Mouse (Mus musculus): ENCODE measurements at regions not wholly inside any gene's neighbourhood (a gene's known extent, or its start where the extent isn't known, plus 50 kb on each side); places are given as distances from the start of the nearest gene placed in this dataset.
"Not testable (repeated sequence)": the region's sequence is repeated elsewhere in the genome, so short reads cannot be mapped to it uniquely, and the experiment has no call there.

DNA sequence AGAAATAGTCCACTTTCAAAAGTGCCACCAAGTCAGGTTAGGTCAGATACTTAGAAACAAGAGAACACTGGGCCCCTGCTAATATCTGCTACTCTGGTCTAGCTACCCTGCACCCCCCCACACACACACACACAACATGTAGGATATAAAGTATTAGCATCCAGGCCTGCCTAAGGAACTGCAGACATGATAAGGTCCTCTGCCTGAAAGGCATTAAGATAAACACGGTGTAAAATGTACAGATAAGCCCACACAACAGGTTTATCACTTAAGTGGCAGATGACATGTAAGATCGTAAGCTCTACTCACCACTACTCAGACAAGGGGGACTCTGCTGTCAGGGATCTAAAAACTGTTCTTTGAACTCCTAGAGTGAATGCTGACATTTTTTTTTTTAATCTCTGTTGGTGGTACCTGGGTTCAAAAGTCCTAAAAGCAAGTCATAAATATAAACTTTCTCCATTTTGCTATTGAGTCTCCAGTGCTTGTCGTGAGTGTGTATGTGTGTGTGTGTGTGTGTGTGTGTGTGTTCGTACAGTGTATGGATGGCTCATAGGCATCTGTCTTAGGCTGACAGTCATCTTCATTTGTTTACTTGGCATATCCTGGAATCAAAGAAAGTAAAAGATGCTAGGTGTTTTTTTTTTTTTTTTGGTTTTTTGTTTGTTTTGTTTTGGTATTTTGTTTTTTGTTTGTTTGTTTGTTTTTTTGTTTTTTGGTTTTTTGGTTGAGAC is 52.2 kb downstream of the Gm9817 start:
- no peak for DNase-seq (ENCODE audit: low spot score in 2 of 2)

DNA sequence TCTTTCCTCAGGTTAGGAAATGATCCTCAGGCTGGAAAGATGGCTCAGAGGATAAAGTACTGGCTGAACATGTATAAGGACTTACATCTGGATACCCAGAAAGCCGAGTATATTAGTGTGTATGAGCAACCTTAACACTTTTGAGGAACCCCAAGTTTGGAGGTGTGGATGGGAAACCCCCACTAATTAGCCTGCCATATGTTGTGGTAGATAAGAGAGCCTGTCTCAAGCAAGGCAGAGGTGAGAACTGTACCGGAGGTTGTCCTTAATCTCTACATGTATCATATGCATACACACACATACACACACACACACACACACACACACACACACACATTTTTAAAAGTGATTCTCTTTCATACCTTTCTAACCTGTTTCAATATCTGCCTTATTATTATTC is 62.1 kb downstream of the Gm9817 start:
- DNase-seq (ENCODE audit: low spot score in 2 of 2), result no peak

DNA sequence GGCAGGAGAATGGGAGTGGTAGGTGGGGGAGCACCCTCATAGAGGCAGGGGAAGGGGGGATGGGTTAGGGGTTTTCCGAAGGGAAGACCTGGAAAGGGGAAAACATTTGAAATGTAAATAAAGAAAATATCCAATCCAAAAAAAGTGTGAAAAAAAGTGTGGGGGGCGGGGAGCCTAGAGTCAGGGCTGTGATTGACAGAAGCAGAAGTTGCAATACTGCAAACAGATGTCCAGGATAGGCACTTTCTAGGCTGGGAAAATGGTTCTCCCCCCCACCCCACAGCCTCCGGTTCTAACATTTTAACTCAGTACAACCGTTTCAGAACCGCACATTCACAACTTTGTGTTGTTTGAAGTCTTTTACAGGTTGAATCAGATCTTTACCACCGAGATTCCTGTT is 66.6 kb downstream of the Gm9817 start:
- no peak for DNase-seq (ENCODE audit: low spot score in 2 of 2)

DNA sequence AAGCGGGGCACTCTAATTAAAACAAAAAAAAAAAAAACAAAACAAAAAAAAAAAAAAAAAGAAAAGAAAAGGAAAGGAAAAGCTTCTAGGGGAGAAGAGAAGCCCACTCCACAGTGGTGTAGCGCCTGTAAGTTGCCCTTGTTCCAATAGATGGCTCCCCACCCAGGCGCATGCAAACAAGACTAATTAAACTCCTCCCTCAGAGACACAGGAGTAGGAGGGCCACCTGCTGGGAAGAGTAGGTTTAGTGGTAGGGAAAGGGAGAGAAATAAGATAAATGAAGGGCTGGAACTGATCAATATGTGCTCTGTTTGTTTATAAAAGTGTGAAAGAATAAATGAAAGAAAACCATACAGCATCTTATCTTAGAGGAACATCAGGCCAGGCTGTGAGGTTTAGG is 77.7 kb downstream of the Gm9817 start:
- no peak for DNase-seq (ENCODE audit: low spot score in 2 of 2)

DNA sequence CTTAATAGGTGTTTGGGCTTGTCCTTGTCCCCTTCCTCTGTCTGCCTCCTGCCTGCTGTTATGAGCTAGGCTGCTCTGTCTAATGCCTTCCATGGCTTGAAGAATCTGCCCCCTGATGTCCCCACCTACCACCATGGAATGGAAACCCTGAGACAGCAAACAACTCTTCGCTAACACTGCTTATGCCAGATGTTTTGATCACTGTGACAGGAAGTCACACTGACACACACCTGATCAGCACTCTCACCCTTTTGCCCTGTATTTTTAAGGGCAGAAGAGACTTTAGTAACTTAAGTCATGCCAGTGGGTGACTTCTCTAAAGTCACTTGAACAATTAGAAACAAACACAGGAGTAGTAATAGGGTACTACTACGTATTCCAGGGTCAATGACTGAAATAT is 78.5 kb downstream of the Gm9817 start:
- DNase-seq (ENCODE audit: low spot score in 2 of 2), result no peak

DNA sequence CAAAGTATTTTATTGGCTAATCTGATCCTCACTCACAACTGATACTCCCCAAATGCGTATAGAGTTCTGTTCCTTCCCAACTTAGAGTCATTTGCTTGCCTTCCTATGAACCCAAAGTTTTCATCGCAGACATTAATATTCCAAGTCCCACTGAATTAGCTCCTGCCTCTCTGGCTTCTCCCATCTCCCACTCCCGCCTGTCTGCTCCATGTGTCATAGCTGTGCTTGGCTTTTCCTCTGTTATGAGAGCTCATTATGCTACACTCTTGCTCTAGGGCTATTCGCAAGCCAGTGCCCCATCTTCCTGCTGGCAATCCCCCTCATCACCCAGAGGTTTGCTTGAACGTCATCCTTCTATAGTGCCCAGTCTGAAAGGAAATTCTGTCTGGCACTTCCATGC is 81.8 kb downstream of the Gm9817 start:
- DNase-seq (ENCODE audit: low spot score in 2 of 2), result no peak

DNA sequence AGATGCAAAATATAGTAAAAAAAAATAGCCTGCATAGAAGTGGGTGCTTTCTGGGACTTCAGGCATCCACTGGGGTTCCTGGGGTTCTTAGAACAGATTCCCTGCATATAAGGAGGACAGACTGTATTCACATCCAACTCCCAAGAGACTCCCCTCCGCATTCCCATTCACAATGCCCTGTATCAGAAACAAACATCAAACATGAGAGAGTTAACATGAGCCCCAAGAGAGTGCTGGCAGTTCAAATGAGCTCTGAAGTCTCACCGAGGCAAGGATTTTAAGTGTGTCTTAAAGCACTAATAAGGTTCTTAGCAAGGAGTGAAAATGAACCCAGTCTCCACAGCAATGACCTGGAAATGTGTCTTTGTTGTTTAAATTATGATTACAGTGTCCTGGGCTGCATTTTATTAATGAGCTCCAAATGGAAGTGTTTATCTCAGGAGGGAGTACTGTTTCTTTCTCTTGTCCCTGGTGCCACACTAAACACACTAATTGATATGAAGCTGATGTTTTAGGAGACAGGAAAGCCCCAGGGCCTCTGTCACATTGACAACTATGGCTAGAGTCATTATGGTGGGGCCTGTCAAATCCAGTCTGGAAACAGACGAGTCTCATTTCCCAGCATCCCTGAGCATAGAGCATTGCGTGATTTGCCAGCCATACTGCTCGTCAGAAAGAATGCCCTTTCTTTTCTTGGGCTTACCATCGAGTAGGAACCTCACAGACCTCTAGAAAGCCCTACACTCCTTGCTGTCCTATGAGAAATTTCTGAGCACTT is 85.7 kb downstream of the Gm9817 start:
- DNase-seq (ENCODE audit: low spot score in 2 of 2), result no peak

DNA sequence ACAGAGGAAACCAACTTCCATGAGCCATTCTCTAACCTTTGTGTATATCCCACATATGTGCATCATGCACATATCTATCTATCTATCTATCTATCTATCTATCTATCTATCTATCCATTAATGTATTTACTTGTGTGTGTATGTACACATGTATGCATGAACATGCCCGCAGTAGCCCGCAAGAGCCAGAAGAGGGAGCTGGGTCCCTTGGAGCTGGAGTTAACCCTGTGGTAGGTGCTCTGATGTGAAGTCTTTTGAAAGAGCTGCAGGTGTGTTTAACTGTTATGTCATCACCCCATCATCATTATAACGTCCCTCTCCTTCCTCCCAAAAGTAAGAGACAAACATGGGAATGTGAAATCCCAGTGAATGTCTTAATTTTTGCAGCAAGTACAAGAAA is 86.7 kb downstream of the Gm9817 start:
- DNase-seq (ENCODE audit: low spot score in 2 of 2), result no peak

DNA sequence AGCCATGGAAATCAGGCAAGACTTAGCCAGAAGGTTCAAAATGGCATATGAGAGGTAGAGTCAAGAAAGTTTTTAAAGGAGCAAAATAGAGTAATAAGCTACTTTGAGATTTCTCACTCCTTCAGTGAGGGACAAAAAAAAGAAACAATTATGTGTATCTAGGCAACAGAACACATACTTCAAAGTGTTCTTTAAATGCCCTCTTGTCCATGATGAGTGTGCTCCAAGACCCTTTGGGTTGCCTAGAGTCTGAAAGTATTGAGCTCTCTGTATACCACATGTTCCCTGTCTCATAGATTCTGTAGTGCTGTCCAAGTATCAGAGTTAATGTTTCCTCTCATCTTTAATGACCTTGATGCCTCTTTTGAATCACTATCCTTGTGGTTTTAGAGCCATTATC is 91.2 kb downstream of the Gm9817 start:
- DNase-seq (ENCODE audit: low spot score in 2 of 2), result no peak

DNA sequence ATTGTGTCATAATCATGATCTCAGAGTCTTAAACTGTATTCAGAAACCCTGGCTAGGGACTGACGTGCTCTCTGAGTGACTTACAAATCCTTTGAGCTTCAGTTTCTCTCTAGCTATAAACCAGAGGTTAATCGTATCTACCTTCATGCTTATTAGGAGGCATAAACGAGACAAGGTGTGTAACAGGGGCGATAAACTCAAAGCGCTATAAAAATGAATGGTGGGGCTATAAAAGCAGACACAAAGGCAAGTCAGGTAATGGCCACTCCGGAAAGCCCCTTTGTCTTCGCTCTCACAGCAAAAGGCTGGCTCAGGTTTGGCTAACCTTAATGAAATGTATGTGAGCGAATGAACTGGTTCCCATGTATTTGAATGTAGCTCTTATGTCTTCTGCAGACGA is 94.6 kb downstream of the Gm9817 start:
- DNase-seq (ENCODE audit: low spot score in 2 of 2), result no peak

DNA sequence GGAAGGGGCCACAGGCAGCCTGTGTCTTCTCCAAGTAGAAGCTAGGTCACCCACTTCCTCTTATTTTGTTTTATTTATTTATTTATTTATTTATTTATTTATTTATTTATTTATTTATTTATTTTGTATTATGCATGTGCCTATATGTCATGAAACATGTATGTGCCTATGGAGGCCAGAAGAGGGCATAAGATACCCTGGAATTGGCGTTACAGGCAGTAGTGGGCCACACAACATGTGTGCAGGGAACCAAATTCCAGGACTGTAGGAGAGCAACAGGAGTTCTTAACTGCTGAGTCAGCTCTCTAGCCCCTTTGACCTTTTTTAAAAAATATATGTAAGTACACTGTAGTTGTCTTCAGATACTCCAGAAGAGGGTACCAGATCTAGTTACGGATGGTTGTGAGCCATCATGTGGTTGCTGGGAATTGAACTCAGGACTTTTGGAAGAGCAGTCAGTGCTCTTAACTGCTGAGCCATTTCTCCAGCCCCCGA is 97.3 kb downstream of the Gm9817 start:
- DNase-seq (ENCODE audit: low spot score in 2 of 2), result not testable (repeated sequence)

DNA sequence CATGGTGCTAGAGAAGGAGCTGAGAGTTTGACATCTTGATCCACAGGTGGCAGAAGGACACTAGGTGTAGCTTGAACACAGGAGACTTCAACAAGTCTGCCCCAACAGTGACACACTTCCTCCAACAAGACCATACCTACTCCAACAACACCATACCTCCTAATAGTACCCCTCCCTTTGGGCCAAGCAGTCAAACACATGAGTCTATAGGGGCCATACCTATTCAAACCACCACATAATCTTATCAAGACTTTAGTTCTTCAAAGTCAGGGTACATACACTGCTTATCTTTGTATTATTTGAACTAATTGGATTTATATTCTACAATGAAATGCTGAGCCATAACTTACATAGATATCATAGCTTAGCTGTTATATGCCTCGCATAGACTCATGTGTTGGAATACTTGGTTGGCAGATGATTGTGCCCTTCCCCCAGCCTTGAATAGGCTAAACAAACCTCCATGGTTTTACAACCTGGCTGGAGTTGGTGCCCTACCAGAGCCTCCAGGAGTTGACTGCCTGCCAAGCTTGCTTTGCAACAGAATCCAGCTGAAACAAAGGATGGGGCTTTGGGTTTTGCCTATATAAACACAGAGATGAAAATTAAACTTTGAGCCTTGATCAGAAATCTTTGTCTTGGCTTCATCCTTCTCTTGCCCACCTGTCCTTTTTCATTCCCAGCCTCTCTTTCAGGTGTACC is 103.2 kb downstream of the Gm9817 start:
- no peak for DNase-seq (ENCODE audit: low spot score in 2 of 2)

DNA sequence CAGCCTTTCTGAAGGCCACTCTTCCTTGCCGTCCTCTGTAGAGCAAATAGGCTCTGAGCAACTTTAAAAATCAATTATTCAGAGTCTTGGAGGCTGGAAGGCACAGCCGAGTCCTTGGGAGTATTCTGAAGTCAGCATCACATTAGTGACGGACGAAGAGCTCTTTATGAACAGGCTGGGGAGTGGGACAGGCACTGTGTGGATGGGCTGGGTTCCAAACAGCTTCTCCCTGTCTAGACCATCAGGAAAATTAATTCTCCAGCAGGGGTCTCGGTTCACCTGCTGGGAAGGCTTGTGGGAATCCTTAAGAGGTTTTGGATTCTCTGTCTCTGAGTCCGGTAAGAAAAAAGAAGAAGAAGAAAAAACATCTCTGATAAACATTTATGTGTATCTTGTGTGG is 110.9 kb downstream of the Gm9817 start:
- no peak for DNase-seq (ENCODE audit: low spot score in 2 of 2)

DNA sequence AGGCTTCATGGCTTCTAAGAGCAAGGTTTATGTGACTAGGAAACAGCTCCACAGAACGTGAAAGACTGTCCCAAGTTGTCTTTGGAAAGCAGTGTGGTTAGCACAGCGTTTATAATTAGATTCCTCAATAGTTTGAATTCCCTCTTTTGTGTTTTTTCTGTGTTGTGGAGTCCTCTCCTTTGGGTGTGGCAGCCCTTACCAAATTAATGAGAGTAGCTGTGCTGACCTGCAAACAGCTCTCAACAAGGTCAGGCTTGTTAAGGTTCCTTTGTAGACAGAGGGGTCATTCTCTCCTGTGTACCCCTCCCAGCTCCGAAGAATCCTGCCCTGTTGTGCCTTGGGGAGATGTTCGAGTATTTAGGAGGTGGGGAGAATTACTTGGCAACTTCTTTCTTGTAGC is 111.7 kb downstream of the Gm9817 start:
- no peak for DNase-seq (ENCODE audit: low spot score in 2 of 2)

DNA sequence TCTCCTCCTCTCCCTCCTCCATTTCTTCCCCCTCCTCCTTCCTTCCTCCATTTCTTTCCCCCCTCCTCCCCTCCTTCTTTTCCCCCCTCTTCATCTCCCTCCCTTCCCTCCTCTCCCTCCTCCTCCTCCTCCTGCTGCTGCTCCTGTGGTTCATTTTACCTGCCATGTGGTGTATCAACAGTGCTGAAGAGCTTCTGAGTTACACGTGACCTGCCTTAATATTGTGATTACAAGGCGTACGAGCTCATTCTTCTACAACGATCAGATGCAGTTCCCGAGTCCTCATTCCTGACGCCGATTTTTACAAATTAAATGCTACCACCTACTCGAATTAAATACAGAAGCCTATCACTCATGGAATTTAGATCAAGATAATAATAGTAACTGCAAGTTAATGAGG is 113.6 kb downstream of the Gm9817 start:
- DNase-seq (ENCODE audit: low spot score in 2 of 2), result no peak

DNA sequence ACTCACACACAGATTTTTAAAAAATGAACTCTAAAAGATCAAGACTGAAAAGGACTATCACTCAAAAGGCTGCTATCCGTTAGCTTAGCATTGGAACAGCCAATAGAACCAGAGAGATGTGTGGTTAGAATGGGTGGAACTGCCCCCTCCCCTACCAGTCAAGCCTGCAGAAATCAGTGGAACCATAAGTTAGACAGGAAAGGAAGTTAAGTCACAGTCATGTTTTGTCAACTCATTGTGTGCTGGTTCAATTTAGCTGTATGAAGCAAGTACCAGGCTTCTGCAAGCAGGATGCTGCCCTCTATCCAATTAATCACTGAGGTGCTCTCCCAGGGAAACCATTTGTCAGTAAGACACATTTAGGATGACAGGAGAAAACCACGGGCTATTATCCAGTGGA is 117.1 kb downstream of the Gm9817 start:
- DNase-seq (ENCODE audit: low spot score in 2 of 2), result no peak

DNA sequence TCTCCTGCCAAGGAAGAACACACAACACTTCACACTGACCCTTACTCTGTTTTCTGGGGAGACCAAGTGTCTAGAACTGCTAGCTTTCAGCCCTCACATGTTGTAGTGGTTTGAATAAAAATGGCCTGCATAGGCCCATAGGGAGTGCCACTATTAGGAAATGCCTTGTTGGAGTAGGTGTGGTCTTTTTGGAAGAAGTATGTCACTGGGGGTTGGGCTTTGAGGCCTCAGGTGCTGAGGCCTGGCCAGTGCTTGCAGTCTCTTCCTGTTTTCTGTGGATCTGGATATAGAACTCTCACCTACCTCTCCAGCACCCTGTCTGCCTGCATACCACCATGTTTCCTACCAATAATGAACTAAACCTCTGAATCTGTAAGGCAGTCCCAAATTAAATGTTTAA is 117.9 kb downstream of the Gm9817 start:
- no peak for DNase-seq (ENCODE audit: low spot score in 2 of 2)

DNA sequence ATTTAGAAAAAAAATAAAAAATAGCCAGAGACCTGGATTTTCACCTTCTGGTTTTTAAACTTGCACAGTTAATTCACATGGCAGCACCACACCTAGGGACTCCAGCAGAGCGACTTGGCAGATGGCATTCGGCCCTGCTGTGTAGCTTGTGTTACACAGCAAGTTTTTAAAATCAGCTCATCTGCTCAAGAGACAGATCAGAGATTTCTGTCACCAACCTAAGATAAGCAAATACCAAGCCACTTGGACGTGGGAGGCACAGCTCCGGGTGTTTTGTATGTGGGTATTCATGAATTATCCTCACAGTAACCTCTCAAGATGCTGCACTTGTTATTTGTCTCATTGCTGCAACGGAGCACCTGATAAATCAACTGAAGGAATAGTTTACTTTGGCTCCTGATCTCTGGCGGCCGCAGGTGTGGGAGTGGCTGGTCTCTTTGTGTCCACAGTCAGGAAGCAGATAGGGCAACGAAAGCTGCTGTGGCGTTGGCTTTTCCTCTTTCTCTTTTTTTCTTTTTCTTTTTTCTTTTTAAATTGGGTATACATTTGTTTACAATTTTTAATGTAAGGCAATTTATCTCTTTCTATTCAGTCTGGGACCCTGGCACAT is 122.1 kb downstream of the Gm9817 start:
- DNase-seq (ENCODE audit: low spot score in 2 of 2), result peak in 1 of 2 experiments; percentile 31

DNA sequence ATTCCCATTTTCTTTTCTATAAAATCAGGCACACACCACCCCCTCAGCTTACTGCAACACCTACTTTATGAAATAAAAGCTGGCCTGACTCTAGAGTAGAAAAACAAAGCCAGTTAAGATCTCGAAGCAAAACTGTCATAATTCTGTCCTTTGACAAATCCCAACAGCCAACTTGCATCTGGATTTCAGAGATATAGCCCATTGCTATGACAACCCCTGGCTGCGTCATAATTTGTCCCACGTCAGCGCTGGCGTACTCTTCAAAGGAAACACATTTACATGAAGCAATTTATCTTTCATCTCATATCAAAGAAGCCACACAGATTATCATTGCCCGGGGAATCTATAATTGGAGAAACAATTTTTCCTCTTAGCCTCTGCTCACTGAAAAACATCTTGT is 126.4 kb downstream of the Gm9817 start:
- DNase-seq (ENCODE audit: low spot score in 2 of 2), result no peak

DNA sequence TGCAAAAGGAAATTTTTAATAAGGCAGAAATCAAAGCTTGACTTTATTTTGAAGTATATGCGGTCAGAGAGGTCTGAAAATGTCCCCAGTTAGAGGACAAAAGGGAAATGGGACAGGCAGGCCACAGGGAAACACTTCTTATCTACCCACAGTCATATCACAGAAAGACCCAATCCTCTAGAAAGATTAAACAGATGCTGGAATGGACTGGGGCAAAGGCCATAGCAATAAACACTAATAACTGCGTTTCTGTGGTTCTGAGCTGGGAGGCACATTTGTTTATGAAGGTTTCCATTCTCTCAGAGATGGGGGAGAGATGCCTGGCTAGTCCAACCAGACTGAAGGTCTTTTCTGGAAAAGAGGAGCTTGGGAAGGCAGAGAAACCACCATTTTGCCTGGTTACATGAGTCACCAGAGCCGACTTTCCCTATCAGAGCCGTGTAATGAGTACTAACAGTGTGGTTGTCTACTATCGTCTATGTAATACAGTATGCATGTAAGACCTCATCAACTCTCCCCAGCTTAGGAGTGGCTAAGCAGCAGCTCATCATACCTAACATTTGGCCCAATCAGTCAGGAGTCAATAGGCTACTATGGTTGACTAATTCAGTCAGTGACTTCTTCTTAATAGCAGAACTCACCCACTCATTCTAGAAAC is 130.2 kb downstream of the Gm9817 start:
- no peak for DNase-seq (ENCODE audit: low spot score in 2 of 2)

DNA sequence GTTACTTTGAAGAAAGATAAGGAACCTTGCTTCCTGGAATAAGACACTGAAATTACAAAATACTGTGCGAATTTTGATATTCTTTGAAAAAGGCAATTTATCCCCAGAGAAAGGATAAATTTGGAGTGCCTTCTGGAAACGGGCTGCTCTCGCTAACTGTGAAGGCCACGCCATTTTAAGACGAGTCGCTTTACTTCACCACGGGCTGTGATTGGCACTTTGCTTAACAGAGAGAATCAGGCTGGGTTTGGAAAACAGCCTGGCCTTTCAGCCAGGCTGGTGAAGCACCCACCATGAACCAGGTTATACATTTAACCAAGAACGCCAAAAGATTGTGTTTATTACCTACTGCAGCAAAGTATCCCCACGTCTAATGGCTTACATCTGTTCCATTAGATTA is 132.7 kb downstream of the Gm9817 start:
- DNase-seq (ENCODE audit: low spot score in 2 of 2), result no peak
